11 mouse cellular contexts compared by ENCODE assay signal in the genomic region with DNA sequence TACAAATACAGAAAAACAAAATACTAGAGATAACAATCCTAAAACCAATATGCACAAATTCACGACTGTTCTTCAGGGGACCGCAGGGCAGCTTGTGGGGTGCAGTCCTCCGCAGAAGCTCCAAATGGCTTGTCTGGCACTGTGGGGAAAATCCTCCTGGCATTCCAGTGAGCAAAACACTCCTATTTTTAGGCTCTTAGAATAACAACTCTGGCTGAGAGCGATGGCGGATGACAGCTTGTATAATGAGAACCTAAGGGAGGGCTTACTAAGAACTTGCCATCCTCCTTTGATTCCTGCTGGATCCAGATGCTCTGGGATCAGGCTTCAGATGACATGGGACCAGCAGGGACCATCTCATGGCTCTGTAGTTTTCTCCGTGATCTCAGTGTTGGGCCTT. TPM values are rescaled to one million over a fixed set of nuclear protein-coding genes. Genes with fewer than 3 reads are reported as not detected.
DNase-seq lines count a peak whose midpoint lies in the region; ATAC-seq and TF ChIP-seq lines count a peak whose summit lies in the region.
"Had no signal": no experiment of that assay in that cellular context is flagged by ENCODE, and none has a peak within 500 bp of the region (broad histone marks: within the 10 kb centered on the region; RNA-seq: fewer than 3 reads in every experiment).

No protein-coding gene starts in this region.

- no peak overlapping the region for H3K27ac ChIP-seq in forebrain, embryonic 13.5 days
- H3K27ac ChIP-seq in forebrain, embryonic 10.5 days = no peak overlapping the region
- peak overlapping the region; percentile 37; the same call in 1 of the 2 replicates for H3K27ac ChIP-seq in cerebellum, adult 2 months (ENCODE audit: insufficient read depth, low read length)
- peak overlapping the region; percentile 86 for H3K27ac ChIP-seq in heart, postnatal 0 days (ENCODE audit: low read depth)
- peak overlapping the region; percentile 69 for H3K27ac ChIP-seq in olfactory bulb, adult 2 months (ENCODE audit: insufficient read depth, low read depth, low read length)
- H3K27ac ChIP-seq: limb, embryonic 12.5 days had no signal

- DNase-seq in forebrain, embryonic 10.5 days (ENCODE audit: extremely low spot score, low spot score) = no peak
- peak; percentile 59 to 75 for DNase-seq in cerebellum, adult 2 months
- DNase-seq in heart, postnatal 0 days (ENCODE audit: low spot score) = peak; percentile 76
- no peak for DNase-seq in thymus, postnatal 0 days (ENCODE audit: low spot score)
- no peak for DNase-seq in ovary, postnatal 14 days (ENCODE audit: low spot score)
- DNase-seq in kidney, adult 9 months = no peak
- DNase-seq: kidney, adult 2 months had no signal

- H3K4me3 ChIP-seq in forebrain, embryonic 13.5 days = no peak overlapping the region
- H3K4me3 ChIP-seq in forebrain, embryonic 10.5 days = no peak overlapping the region
- no peak overlapping the region for H3K4me3 ChIP-seq in cerebellum, adult 2 months (replicated peaks; ENCODE audit: insufficient read depth, low read depth, low read length)
- no peak overlapping the region for H3K4me3 ChIP-seq in heart, postnatal 0 days (ENCODE audit: low read depth, low read length)
- H3K4me3 ChIP-seq in olfactory bulb, adult 2 months (ENCODE audit: insufficient read depth, low read depth, low read length) = no peak overlapping the region
- H3K4me3 ChIP-seq: limb, embryonic 12.5 days had no signal

- TF ChIP-seq POLR2A in cerebellum, adult 2 months (IDR thresholded peaks at IDR 0.05; ENCODE audit: borderline replicate concordance, insufficient read depth, low read length) = no peak
- TF ChIP-seq POLR2A in olfactory bulb, adult 2 months (IDR thresholded peaks at IDR 0.05; ENCODE audit: insufficient read depth, low read depth, low read length) = no peak

- H3K27me3 ChIP-seq in forebrain, embryonic 13.5 days = no peaks in the 10 kb centered on the region
- H3K27me3 ChIP-seq in forebrain, embryonic 10.5 days (ENCODE audit: poor library complexity, severe bottlenecking) = no peaks in the 10 kb centered on the region
- H3K27me3 ChIP-seq in cerebellum, adult 2 months (ENCODE audit: control insufficient read depth, insufficient read depth, low read length) = no peaks in the 10 kb centered on the region
- no peaks in the 10 kb centered on the region for H3K27me3 ChIP-seq in heart, postnatal 0 days (ENCODE audit: control insufficient read depth, insufficient read depth, low read length)
- H3K27me3 ChIP-seq: limb, embryonic 12.5 days; Patski had no signal

- no peak for TF ChIP-seq CTCF in cerebellum, adult 2 months (IDR thresholded peaks at IDR 0.05; ENCODE audit: borderline replicate concordance, insufficient read depth, low read depth, low read length)
- no peak for TF ChIP-seq CTCF in heart, postnatal 0 days (IDR thresholded peaks at IDR 0.05; ENCODE audit: low read depth)
- TF ChIP-seq CTCF in olfactory bulb, adult 2 months (IDR thresholded peaks at IDR 0.05; ENCODE audit: insufficient read depth, low read depth, low read length) = no peak

- no peaks in the 10 kb centered on the region for H3K36me3 ChIP-seq in forebrain, embryonic 13.5 days (ENCODE audit: poor library complexity, severe bottlenecking)
- no peaks in the 10 kb centered on the region for H3K36me3 ChIP-seq in forebrain, embryonic 10.5 days (replicated peaks)
- no peaks in the 10 kb centered on the region for H3K36me3 ChIP-seq in heart, postnatal 0 days (replicated peaks; ENCODE audit: control insufficient read depth, insufficient read depth, low read length)
- H3K36me3 ChIP-seq: limb, embryonic 12.5 days had no signal

- H3K9ac ChIP-seq in forebrain, embryonic 13.5 days = no peak overlapping the region
- H3K9ac ChIP-seq in heart, postnatal 0 days (replicated peaks; ENCODE audit: low read depth, low read length) = no peak overlapping the region
- H3K9ac ChIP-seq: limb, embryonic 12.5 days had no signal

- no peak overlapping the region for H3K4me2 ChIP-seq in forebrain, embryonic 13.5 days
- H3K4me2 ChIP-seq in heart, postnatal 0 days (ENCODE audit: low read depth, low read length) = no peak overlapping the region
- H3K4me2 ChIP-seq: limb, embryonic 12.5 days had no signal

- WGBS in forebrain, embryonic 13.5 days = 79% methylated on average over 6 of the region's 6 CpGs
- WGBS in forebrain, embryonic 10.5 days = 93% methylated on average over 6 of the region's 6 CpGs
- WGBS in cerebellum, adult 2 months = 17% methylated on average over 6 of the region's 6 CpGs
- WGBS in heart, postnatal 0 days = 27% methylated on average over 6 of the region's 6 CpGs
- 29% methylated on average over 6 of the region's 6 CpGs for WGBS in olfactory bulb, adult 2 months

- H3K4me1 ChIP-seq in forebrain, embryonic 13.5 days = peaks cover 27% of the 10 kb centered on the region
- H3K4me1 ChIP-seq in forebrain, embryonic 10.5 days = peaks cover 9% of the 10 kb centered on the region
- H3K4me1 ChIP-seq in cerebellum, adult 2 months (ENCODE audit: control insufficient read depth, insufficient read depth, low read length) = peaks cover 72% of the 10 kb centered on the region
- H3K4me1 ChIP-seq in heart, postnatal 0 days (ENCODE audit: control insufficient read depth, insufficient read depth) = peaks cover 64% of the 10 kb centered on the region
- peaks cover 31% of the 10 kb centered on the region for H3K4me1 ChIP-seq in olfactory bulb, adult 2 months (ENCODE audit: control insufficient read depth, insufficient read depth, low read length)
- H3K4me1 ChIP-seq: limb, embryonic 12.5 days had no signal

- H3K9me3 ChIP-seq in forebrain, embryonic 13.5 days (replicated peaks) = no peaks in the 10 kb centered on the region
- H3K9me3 ChIP-seq in forebrain, embryonic 10.5 days = no peaks in the 10 kb centered on the region
- H3K9me3 ChIP-seq in heart, postnatal 0 days (replicated peaks; ENCODE audit: control insufficient read depth, low read length) = no peaks in the 10 kb centered on the region
- H3K9me3 ChIP-seq: limb, embryonic 12.5 days had no signal

- TF ChIP-seq EP300 in heart, postnatal 0 days (IDR thresholded peaks at IDR 0.05; ENCODE audit: low read depth) = no peak

- peak; percentile 46; the same call in 1 of the 2 replicates for ATAC-seq in forebrain, embryonic 13.5 days
- ATAC-seq in heart, postnatal 0 days (ENCODE audit: insufficient read depth, low read depth) = peak; percentile 43; the same call in 1 of the 2 replicates
- ATAC-seq: Patski had no signal

RNA-seq across cellular contexts. Expression of a gene that starts 36.9 kb away (rescaled TPM):
- 6.1 and 6.9 TPM in 2 replicates for polyA plus RNA-seq in forebrain, embryonic 13.5 days (2015; fragmentation: Nextera tagmentation; extraction: Ambion mirVana)
- polyA plus RNA-seq in forebrain, embryonic 10.5 days (2016; fragmentation: Nextera tagmentation; extraction: Ambion mirVana) = 4.5 and 6.7 TPM in 2 replicates
- polyA plus RNA-seq in cerebellum, adult 2 months (2012; rRNA removed) = 29.2 and 34.0 TPM in 2 replicates
- total RNA-seq in heart, postnatal 0 days (2014; rRNA removed; ENCODE audit: low replicate concordance) = 10.2 and 16.7 TPM in 2 replicates
- 6.4 TPM in 2 replicates for polyA plus RNA-seq in heart, postnatal 0 days (2015; fragmentation: Nextera tagmentation; extraction: Ambion mirVana)
- not detected in 2 replicates for polyA plus RNA-seq in olfactory bulb, adult 2 months (2012; ENCODE audit: insufficient read depth, insufficient read length, low replicate concordance, missing spikeins)
- polyA plus RNA-seq in thymus, postnatal 0 days (2015; fragmentation: Nextera tagmentation; extraction: Ambion mirVana) = 5.9 and 7.4 TPM in 2 replicates

Comparison
In these comparisons a context has a peak if more than half of its experiments do, and no peak if none do; other contexts are left out.
1. H3K27ac ChIP-seq: peak in cerebellum, adult 2 months (single experiment), heart, postnatal 0 days (single experiment) and olfactory bulb, adult 2 months (single experiment); none in forebrain, embryonic 13.5 days (single experiment) and forebrain, embryonic 10.5 days (single experiment).
2. DNase-seq: peak in cerebellum, adult 2 months (2 of 2) and heart, postnatal 0 days (single experiment); none in forebrain, embryonic 10.5 days (single experiment), thymus, postnatal 0 days (single experiment), ovary, postnatal 14 days (single experiment) and kidney, adult 9 months (single experiment).